Mouse (Mus musculus): Measurements from ENCODE around the gene Rimbp2. TPM values are rescaled to one million over a fixed set of nuclear protein-coding genes. Genes with fewer than 3 reads are reported as not detected.
"Not testable (repeated sequence)": the region's sequence is repeated elsewhere in the genome, so short reads cannot be mapped to it uniquely, and the experiment has no call there.

Rimbp2 gene
- total RNA-seq, 4 experiments from 2014 or later = 5.3 to 12.5 (median 9.7) TPM

GRCm38 (mm10) chr5:128744351-128744750 lies 208.9 kb downstream of the Rimbp2 start:
- DNase-seq = no peak

DNA sequence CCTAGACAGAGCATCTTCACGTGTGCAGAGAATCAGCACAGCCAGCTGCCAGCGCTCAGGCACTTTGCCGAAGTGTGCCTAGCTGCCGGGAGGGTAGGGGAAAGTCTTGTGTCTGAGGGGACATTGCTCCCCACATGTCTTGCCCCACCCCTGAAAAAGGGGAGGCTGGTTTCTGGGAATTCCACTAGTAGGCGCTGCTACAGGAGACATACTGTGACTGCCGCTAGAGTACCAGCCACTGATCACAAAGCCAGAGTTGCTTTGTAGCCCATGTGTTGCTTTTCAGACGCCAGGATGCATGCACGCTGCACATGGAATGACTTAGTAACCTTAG lies 213.5 kb downstream of the Rimbp2 start:
- DNase-seq = no peak

DNA sequence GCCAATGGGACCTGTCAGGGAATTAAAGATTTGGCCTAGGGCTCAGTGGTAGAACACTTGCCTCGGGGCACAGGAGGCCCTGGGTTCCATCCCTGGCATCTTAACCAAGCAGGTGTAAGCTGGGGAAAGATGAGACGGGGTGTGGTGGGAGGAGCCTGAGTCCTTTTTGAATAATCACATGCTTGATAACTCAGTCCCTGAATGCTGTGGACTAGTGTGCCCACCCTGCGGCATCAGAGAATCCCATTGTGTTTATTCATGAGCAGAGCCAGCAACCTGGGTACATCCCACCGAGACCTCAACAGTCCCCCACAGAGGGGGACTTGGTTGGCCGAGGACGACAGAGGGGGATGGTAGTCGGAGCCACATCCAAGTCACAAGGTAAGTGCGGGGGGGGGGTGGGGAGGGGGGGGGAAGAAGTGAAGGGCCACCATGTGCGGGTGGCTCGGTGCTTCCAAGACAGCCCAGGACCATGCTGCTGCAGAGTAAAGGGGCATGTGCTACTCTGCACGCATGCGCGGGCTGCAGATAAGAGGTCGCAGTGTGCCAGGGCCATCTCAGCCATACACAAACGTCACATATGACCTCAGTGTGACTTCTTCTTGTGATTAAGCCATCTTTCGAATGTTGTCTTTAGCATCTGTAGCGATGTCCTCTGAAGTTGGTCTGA lies 214.0 kb downstream of the Rimbp2 start:
- DNase-seq = no peak

DNA sequence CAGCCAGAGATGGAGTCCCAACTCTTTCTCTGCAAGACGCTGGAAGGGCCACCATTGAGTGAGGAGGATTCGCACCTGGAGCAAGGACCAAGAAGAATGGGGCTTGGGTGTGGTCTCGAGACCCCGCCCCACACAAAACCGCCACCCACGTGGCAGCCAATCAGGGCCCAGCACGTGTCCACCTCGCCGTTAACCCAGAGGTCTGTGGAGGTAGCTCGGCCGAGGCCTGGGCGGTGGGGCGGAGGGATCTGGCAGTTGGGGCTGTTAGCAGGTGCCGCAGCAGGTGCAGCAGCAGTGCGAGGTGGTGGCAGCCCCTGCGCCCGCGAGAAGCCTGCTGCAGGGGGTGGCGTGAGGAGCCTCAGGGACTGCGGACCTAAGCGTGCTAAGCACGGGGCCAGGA lies 217.4 kb downstream of the Rimbp2 start:
- no peak for DNase-seq

DNA sequence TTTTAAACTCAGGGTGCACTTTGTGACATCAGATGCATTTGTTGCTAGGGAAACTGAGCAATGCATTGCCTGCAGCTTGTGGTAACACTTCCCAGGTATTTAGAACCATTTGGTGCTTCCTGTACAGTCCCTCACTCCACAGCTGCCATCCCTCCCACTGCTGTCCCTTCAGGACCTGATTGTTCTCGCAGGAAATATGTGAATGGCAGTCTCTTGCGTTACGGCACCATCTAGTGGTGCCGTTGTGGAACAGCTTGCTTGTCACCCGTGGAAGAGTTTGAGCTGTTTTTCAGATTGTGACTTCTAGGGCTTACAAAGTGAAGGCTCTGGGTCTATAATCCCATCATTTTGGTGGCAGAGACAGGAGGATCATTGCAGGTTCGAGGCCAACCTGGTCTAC lies 219.3 kb downstream of the Rimbp2 start:
- peak; percentile 3 for DNase-seq

- DNase-seq = no peak
These were observed 220.8 kb downstream of the Rimbp2 start for GRCm38 (mm10) chr5:128732416-128733014.

DNA sequence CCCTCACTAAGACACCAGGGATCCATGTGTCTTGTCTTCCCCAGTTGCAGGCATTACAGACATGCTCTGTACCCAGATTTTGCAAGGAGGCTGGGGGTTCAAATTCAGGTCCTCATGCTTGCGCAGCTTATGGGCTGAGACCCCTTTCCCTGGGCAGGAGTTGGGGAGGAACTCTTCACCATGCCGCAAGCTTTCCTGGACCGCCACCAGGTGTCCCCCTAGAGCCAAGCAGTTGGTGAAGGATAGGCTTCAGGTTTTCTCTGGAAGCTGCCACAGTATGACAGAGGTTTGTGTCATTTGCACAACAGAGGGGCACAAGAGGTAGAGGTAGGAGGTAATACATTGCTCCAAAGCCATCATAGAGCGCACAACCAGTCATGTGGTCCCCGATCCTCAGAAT lies 222.7 kb downstream of the Rimbp2 start:
- DNase-seq = no peak

DNA sequence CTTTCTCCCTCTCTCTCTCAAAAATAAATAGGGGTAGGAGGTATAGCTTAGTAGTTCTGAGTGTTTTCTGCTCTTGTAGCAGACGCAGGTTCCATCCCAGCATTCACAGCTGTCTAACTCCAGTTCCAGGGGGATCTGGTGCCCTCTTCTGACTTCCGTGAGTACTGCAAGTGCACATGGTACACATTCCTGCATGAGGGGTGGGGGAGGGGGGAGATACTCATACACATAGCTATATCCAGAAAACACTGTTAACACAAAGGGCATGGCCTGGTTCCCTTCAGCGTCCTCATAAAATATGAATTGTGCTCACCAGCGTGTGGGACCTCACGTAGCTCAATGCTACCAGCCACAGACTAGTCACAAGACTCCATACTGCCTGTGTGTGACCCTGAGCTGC lies 223.9 kb downstream of the Rimbp2 start:
- DNase-seq = no peak

DNA sequence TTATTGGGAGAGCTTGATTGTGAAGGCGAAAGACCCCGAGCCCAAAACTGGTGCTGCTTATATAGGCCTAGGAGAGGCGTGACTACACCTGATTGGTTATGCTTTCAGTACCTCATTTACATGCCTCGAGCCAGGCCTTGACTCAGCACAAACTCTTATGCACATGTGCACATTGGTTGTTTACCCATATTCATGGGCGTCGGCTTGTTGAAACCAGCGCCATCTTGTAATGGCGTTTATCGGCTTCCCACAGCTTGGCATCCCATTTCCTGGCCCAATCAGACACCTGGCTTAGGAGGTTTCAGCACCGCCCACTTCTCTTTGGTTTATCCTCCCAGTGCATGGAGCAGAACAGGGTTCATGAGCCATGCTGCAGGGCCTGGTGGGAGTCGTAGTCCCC lies 232.8 kb downstream of the Rimbp2 start:
- not testable (repeated sequence) for DNase-seq

DNA sequence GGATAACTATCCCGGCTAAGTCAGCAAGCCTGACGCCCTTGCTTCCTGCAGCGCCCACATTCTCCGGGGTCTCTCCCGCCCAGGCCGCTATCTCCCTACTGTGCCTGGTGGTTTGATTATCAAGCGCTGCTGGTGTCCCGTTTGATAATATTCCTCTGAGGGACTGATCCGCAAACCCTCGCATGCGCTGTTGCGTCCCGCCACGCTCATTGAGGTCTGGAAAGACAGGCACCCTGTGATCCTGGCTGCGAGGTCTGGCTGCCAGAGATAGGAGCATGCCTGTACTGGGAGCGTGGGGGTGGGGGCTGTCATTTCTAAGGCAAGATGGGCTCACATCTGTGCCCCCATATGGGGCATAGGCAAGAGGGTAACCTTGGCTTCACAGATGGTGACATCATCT lies 238.1 kb downstream of the Rimbp2 start:
- no peak for DNase-seq

GRCm38 (mm10) chr5:128711847-128712246 lies 241.4 kb downstream of the Rimbp2 start:
- DNase-seq = no peak

DNA sequence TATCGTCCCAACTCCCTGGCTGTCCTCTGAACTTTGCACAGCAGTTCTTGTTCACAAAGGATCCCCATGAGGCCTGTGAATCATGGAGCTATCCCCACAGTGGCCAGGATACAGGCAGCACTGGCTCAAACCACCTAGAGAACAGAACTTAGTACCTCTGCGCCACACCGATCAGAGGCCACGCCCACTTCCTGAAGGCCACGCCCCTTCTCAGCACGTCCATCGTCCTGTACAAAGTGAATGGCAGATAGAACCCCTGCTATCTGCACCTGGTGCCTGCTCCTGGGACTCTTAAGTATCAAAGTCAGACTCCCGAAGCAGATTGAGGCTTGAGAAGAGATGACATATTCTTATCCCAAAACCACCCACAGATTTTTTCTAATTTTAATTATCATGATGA lies 242.7 kb downstream of the Rimbp2 start:
- no peak for DNase-seq

GRCm38 (mm10) chr5:128708929-128709328 lies 244.4 kb downstream of the Rimbp2 start:
- DNase-seq = no peak

Other genes with a start within 250 kb of the Rimbp2 start
- gene Stx2, start 55.1 kb upstream of the Rimbp2 start, total RNA-seq (2022) = 10 to 100 TPM; 24.9 to 32.9 (median 26.9) TPM
- gene Ran, start 66.6 kb upstream of the Rimbp2 start, total RNA-seq (2022) = 100 to 1,000 TPM; 137 to 213 (median 176) TPM
- 1 to 10 TPM; 2.4 to 4.2 (median 3.7) TPM for gene Adgrd1, start 143.3 kb upstream of the Rimbp2 start, total RNA-seq (2022)